Mouse (Mus musculus): ENCODE measurements around the gene Kif1b. TPM values are rescaled to one million over a fixed set of nuclear protein-coding genes. Genes with fewer than 3 reads are reported as not detected.

The Kif1b gene
- 5.6 and 6.0 TPM in 2 replicates for polyA plus RNA-seq (2015; fragmentation: Nextera tagmentation; extraction: Ambion mirVana)

- 1% methylated on average over 79 of the region's 79 CpGs for WGBS (ENCODE audit: insufficient replicate concordance)
- Histone ChIP-seq H3K27ac (replicated peaks) (peak within 1 kb of the TSS; percentile 68), H3K9me3 (replicated peaks) (no peaks in the 10 kb centered on the region), H3K36me3 (replicated peaks) (no peaks in the 10 kb centered on the region), H3K27me3 (peaks cover 40% of the 10 kb centered on the region), H3K4me2 (peak within 1 kb of the TSS; percentile 98), H3K4me3 (replicated peaks) (peak within 1 kb of the TSS; percentile 75), H3K4me1 (replicated peaks) (peaks cover 28% of the 10 kb centered on the region), H3K9ac (peak within 1 kb of the TSS; percentile 72)
- ATAC-seq (ENCODE audit: insufficient read depth): peak; percentile 98
Observed at GRCm38 (mm10) chr4:149307596-149308490, at the start of gene Kif1b. TSS of gene Kif1b (minus strand) at chr4:149307693.

GRCm38 (mm10) chr4:149354671-149355070 is 47.2 kb upstream of the Kif1b start:
- ATAC-seq (ENCODE audit: insufficient read depth): no peak
- H3K36me3 ChIP-seq (replicated peaks): peaks cover 95% of the 10 kb centered on the region
- 85% methylated on average over 8 of the region's 8 CpGs for WGBS (ENCODE audit: insufficient replicate concordance)

DNA sequence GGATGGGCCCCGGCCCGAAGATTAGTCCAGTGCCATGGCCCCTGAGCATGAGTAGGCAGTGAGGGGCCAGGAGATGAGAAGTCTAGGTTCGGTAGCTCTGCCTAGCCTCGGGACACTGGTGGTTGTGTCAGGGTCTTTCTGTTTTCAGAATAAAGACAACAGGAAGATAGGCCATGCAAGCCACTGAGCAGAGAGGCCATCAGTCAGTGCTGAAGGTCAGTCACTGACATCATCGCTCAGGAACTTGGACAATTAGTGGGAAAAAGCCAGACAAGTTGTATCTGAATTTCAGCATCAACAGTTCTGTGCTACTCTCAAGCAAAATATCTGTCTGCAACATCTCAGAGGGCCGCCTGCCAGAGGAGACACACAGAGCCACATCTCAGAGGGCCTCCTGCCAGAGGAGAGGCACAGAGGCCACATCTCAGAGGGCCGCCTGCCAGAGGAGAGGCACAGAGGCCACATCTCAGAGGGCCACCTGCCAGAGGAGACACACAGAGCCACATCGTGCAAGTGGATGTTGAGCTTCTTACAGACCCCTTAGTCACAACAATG is 44.2 kb upstream of the Kif1b start:
- Histone ChIP-seq H3K4me3 (replicated peaks) (no peak overlapping the region), H3K36me3 (replicated peaks) (peaks cover 89% of the 10 kb centered on the region), H3K9me3 (replicated peaks) (no peaks in the 10 kb centered on the region), H3K4me2 (no peak overlapping the region), H3K4me1 (replicated peaks) (no peaks in the 10 kb centered on the region), H3K27ac (replicated peaks) (no peak overlapping the region), H3K27me3 (no peaks in the 10 kb centered on the region), H3K9ac (no peak overlapping the region)
- ATAC-seq (ENCODE audit: insufficient read depth): no peak
- 75% methylated on average over 8 of the region's 8 CpGs for WGBS (ENCODE audit: insufficient replicate concordance)

More at GRCm38 (mm10) chr4:149354671-149355070, 47.2 kb upstream of the Kif1b start:
- Histone ChIP-seq H3K4me2 (no peak overlapping the region), H3K4me3 (replicated peaks) (no peak overlapping the region), H3K9me3 (replicated peaks) (no peaks in the 10 kb centered on the region), H3K4me1 (replicated peaks) (no peaks in the 10 kb centered on the region), H3K27me3 (no peaks in the 10 kb centered on the region), H3K27ac (replicated peaks) (no peak overlapping the region), H3K9ac (no peak overlapping the region)

GRCm38 (mm10) chr4:149348963-149349362 is 41.5 kb upstream of the Kif1b start:
- Histone ChIP-seq H3K9ac (no peak overlapping the region), H3K27me3 (no peaks in the 10 kb centered on the region), H3K4me2 (no peak overlapping the region), H3K4me1 (replicated peaks) (no peaks in the 10 kb centered on the region), H3K9me3 (replicated peaks) (no peaks in the 10 kb centered on the region), H3K27ac (replicated peaks) (no peak overlapping the region), H3K36me3 (replicated peaks) (peaks cover 89% of the 10 kb centered on the region), H3K4me3 (replicated peaks) (no peak overlapping the region)
- no peak for ATAC-seq (ENCODE audit: insufficient read depth)
- 73% methylated on average over 5 of the region's 5 CpGs for WGBS (ENCODE audit: insufficient replicate concordance)

DNA sequence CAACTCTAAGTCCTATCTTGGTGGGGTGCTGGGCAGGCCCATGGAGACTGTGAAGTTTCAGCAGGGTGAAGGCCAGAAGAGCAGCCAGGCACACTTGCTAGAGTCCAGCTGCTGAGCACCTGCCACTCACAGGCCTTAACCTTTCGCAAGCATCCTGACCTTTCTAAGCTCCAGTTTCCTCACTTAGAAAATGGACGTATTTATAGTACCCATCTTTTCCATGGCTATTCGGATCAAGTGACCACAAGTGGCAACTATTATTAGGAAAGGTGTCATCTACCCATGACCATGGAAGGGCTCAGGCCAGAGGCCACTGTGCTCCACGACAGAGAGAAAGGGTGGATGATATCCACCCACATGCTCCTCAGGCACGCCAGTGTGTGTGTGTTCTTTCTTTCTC is 38.4 kb upstream of the Kif1b start:
- peaks cover 5% of the 10 kb centered on the region; the same call in 1 of the 2 replicates for H3K4me1 ChIP-seq (replicated peaks)
- no peaks in the 10 kb centered on the region for H3K9me3 ChIP-seq (replicated peaks)
- no peak overlapping the region for H3K9ac ChIP-seq
- no peak overlapping the region for H3K4me3 ChIP-seq (replicated peaks)
- H3K27ac ChIP-seq (replicated peaks): no peak overlapping the region
- H3K36me3 ChIP-seq (replicated peaks): peaks cover 84% of the 10 kb centered on the region
- 67% methylated on average over 5 of the region's 5 CpGs for WGBS (ENCODE audit: insufficient replicate concordance)
- no peaks in the 10 kb centered on the region for H3K27me3 ChIP-seq
- no peak for ATAC-seq (ENCODE audit: insufficient read depth)
- H3K4me2 ChIP-seq: no peak overlapping the region

GRCm38 (mm10) chr4:149344311-149344710 is 36.8 kb upstream of the Kif1b start:
- no peaks in the 10 kb centered on the region for H3K27me3 ChIP-seq
- H3K4me2 ChIP-seq: no peak overlapping the region
- ATAC-seq (ENCODE audit: insufficient read depth): no peak
- no peak overlapping the region for H3K27ac ChIP-seq (replicated peaks)
- WGBS (ENCODE audit: insufficient replicate concordance): 74% methylated on average over 8 of the region's 8 CpGs
- no peak overlapping the region for H3K9ac ChIP-seq
- no peaks in the 10 kb centered on the region for H3K9me3 ChIP-seq (replicated peaks)
- H3K4me3 ChIP-seq (replicated peaks): no peak overlapping the region
- peaks cover 69% of the 10 kb centered on the region for H3K36me3 ChIP-seq (replicated peaks)
- H3K4me1 ChIP-seq (replicated peaks): peaks cover 20% of the 10 kb centered on the region

GRCm38 (mm10) chr4:149340680-149341079 is 33.2 kb upstream of the Kif1b start:
- H3K4me1 ChIP-seq (replicated peaks): peaks cover 24% of the 10 kb centered on the region
- no peak overlapping the region for H3K4me3 ChIP-seq (replicated peaks)
- 21% methylated on average over 2 of the region's 2 CpGs for WGBS (ENCODE audit: insufficient replicate concordance)
- H3K36me3 ChIP-seq (replicated peaks): peaks cover 65% of the 10 kb centered on the region
- H3K27ac ChIP-seq (replicated peaks): no peak overlapping the region
- ATAC-seq (ENCODE audit: insufficient read depth): no peak
- H3K4me2 ChIP-seq: no peak overlapping the region
- no peaks in the 10 kb centered on the region for H3K27me3 ChIP-seq
- H3K9me3 ChIP-seq (replicated peaks): no peaks in the 10 kb centered on the region
- H3K9ac ChIP-seq: no peak overlapping the region

- Histone ChIP-seq H3K36me3 (replicated peaks) (peaks cover 65% of the 10 kb centered on the region), H3K4me3 (replicated peaks) (no peak overlapping the region), H3K27ac (replicated peaks) (0 out of 2 replicates have a peak overlapping the region, but pooled peaks have one; percentile 14), H3K27me3 (no peaks in the 10 kb centered on the region), H3K9me3 (replicated peaks) (no peaks in the 10 kb centered on the region), H3K4me2 (no peak overlapping the region), H3K4me1 (replicated peaks) (peaks cover 24% of the 10 kb centered on the region), H3K9ac (no peak overlapping the region)
- 0 out of 2 replicates have a peak, but pooled peaks have one; percentile 29 for ATAC-seq (ENCODE audit: insufficient read depth)
- 31% methylated on average over 5 of the region's 5 CpGs for WGBS (ENCODE audit: insufficient replicate concordance)
Observed at GRCm38 (mm10) chr4:149339426-149340214, 32.1 kb upstream of the Kif1b start.

- Histone ChIP-seq H3K27me3 (no peaks in the 10 kb centered on the region), H3K36me3 (replicated peaks) (peaks cover 65% of the 10 kb centered on the region), H3K9me3 (replicated peaks) (no peaks in the 10 kb centered on the region), H3K9ac (no peak overlapping the region), H3K27ac (replicated peaks) (no peak overlapping the region), H3K4me2 (no peak overlapping the region), H3K4me1 (replicated peaks) (peaks cover 24% of the 10 kb centered on the region), H3K4me3 (replicated peaks) (no peak overlapping the region)
- no peak for ATAC-seq (ENCODE audit: insufficient read depth)
- 57% methylated on average over 2 of the region's 2 CpGs for WGBS (ENCODE audit: insufficient replicate concordance)
Observed at GRCm38 (mm10) chr4:149338137-149338536, 30.6 kb upstream of the Kif1b start.

DNA sequence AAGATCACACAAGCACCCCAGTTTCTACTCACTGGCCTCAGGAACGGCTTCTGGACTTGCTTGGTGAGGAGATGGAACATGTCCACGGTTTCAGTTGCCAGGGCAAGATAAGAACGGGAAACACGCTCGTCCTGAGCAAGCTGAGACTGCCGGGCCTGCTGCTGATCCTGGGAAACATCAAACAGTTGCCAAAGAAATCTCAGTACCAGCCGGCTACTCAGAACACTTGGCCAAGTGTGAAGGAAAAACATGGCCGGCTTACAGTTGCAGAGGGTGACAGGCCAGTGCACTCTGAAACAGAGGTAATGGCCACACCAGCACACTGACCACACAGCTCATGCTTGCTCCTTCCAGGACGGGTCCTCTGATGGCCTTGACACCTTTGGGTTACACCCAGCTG is 29.9 kb upstream of the Kif1b start:
- no peak for ATAC-seq (ENCODE audit: insufficient read depth)
- WGBS (ENCODE audit: insufficient replicate concordance): 69% methylated on average over 9 of the region's 9 CpGs
- H3K36me3 ChIP-seq (replicated peaks): peaks cover 67% of the 10 kb centered on the region
- H3K27ac ChIP-seq (replicated peaks): no peak overlapping the region
- no peaks in the 10 kb centered on the region for H3K27me3 ChIP-seq
- H3K4me3 ChIP-seq (replicated peaks): no peak overlapping the region
- peaks cover 24% of the 10 kb centered on the region for H3K4me1 ChIP-seq (replicated peaks)
- H3K4me2 ChIP-seq: no peak overlapping the region
- H3K9ac ChIP-seq: no peak overlapping the region
- H3K9me3 ChIP-seq (replicated peaks): no peaks in the 10 kb centered on the region

GRCm38 (mm10) chr4:149336302-149336701 is 28.8 kb upstream of the Kif1b start:
- Histone ChIP-seq H3K9me3 (replicated peaks) (no peaks in the 10 kb centered on the region), H3K4me1 (replicated peaks) (peaks cover 23% of the 10 kb centered on the region), H3K9ac (no peak overlapping the region), H3K36me3 (replicated peaks) (peaks cover 65% of the 10 kb centered on the region), H3K4me3 (replicated peaks) (no peak overlapping the region), H3K27ac (replicated peaks) (no peak overlapping the region), H3K4me2 (no peak overlapping the region), H3K27me3 (no peaks in the 10 kb centered on the region)
- 49% methylated on average over 7 of the region's 7 CpGs for WGBS (ENCODE audit: insufficient replicate concordance)
- ATAC-seq (ENCODE audit: insufficient read depth): no peak

All from liver, embryonic 15.5 days (tissue).